Mouse (Mus musculus): Measurements from ENCODE around the gene Dnaic1.
"Not testable (repeated sequence)": the region's sequence is repeated elsewhere in the genome, so short reads cannot be mapped to it uniquely, and the experiment has no call there.

Dnaic1 gene

GRCm38 (mm10) chr4:41665009-41665675 is 95.6 kb downstream of the Dnaic1 start:
- no peak for DNase-seq (ENCODE audit: low spot score)

- no peak for DNase-seq (ENCODE audit: low spot score)
Measured at GRCm38 (mm10) chr4:41666646-41667045, 97.1 kb downstream of the Dnaic1 start.

- DNase-seq (ENCODE audit: low spot score), result no peak
Measured at GRCm38 (mm10) chr4:41670836-41671235, 101.3 kb downstream of the Dnaic1 start.

GRCm38 (mm10) chr4:41671500-41671899 is 101.9 kb downstream of the Dnaic1 start:
- DNase-seq (ENCODE audit: low spot score), result no peak

- DNase-seq (ENCODE audit: low spot score), result no peak
Measured at GRCm38 (mm10) chr4:41671963-41672480, 102.4 kb downstream of the Dnaic1 start.

- no peak for DNase-seq (ENCODE audit: low spot score)
Measured at GRCm38 (mm10) chr4:41672522-41672963, 103.0 kb downstream of the Dnaic1 start.

- no peak for DNase-seq (ENCODE audit: low spot score)
Measured at GRCm38 (mm10) chr4:41673186-41673585, 103.6 kb downstream of the Dnaic1 start.

GRCm38 (mm10) chr4:41676248-41677005 is 106.9 kb downstream of the Dnaic1 start:
- no peak for DNase-seq (ENCODE audit: low spot score)

GRCm38 (mm10) chr4:41677006-41677629 is 107.5 kb downstream of the Dnaic1 start:
- DNase-seq (ENCODE audit: low spot score), result no peak

GRCm38 (mm10) chr4:41678863-41679262 is 109.3 kb downstream of the Dnaic1 start:
- DNase-seq (ENCODE audit: low spot score), result no peak

GRCm38 (mm10) chr4:41679291-41679690 is 109.7 kb downstream of the Dnaic1 start:
- no peak for DNase-seq (ENCODE audit: low spot score)

- no peak for DNase-seq (ENCODE audit: low spot score)
Measured at GRCm38 (mm10) chr4:41681176-41681575, 111.6 kb downstream of the Dnaic1 start.

- no peak for DNase-seq (ENCODE audit: low spot score)
Measured at GRCm38 (mm10) chr4:41681947-41682346, 112.4 kb downstream of the Dnaic1 start.

GRCm38 (mm10) chr4:41682789-41683188 is 113.2 kb downstream of the Dnaic1 start:
- DNase-seq (ENCODE audit: low spot score), result no peak

- not testable (repeated sequence) for DNase-seq (ENCODE audit: low spot score)
Measured at GRCm38 (mm10) chr4:41683303-41683702, 113.7 kb downstream of the Dnaic1 start.

GRCm38 (mm10) chr4:41684131-41684930 is 114.8 kb downstream of the Dnaic1 start:
- DNase-seq (ENCODE audit: low spot score), result not testable (repeated sequence)

- DNase-seq (ENCODE audit: low spot score), result not testable (repeated sequence)
Measured at GRCm38 (mm10) chr4:41684931-41685453, 115.4 kb downstream of the Dnaic1 start.

- DNase-seq (ENCODE audit: low spot score), result not testable (repeated sequence)
Measured at GRCm38 (mm10) chr4:41685882-41686492, 116.4 kb downstream of the Dnaic1 start.
